Mouse (Mus musculus) C2C12 (cell line): ENCODE measurements around the gene Nipal4. TPM values are rescaled to one million over a fixed set of nuclear protein-coding genes. Genes with fewer than 3 reads are reported as not detected.

Experiments used
- H3K27me3 ChIP-seq: one replicate; pipeline ENCODE4 v1.6.1; 2011; ENCODE audit not compliant: control insufficient read depth, insufficient read depth, insufficient read length
- H3K36me3 ChIP-seq: one replicate; pipeline ENCODE4 v1.6.1; 2011; ENCODE audit not compliant: control insufficient read depth, insufficient read depth
- H3K4me3 ChIP-seq: one replicate; pipeline ENCODE4 v1.5.1; 2011; ENCODE audit warnings: mild to moderate bottlenecking, control low read depth; ENCODE audit not compliant: poor library complexity, insufficient read depth, severe bottlenecking
- H3K79me2 ChIP-seq: one replicate; pipeline ENCODE4 v1.6.1; 2011; ENCODE audit not compliant: control insufficient read depth, insufficient read depth
- H3K79me3 ChIP-seq: one replicate; pipeline ENCODE4 v1.6.1; 2011; ENCODE audit warnings: low read depth, control low read depth
- H3ac ChIP-seq: one replicate; pipeline ENCODE3; 2011; ENCODE audit warnings: low read depth; ENCODE audit not compliant: control insufficient read depth, insufficient read length
- CEBPB ChIP-seq: IDR thresholded peaks from one replicate; pipeline ENCODE4 v1.6.1; 2011; ENCODE audit warnings: low read depth, mild to moderate bottlenecking, control low read depth, moderate library complexity
- CTCF ChIP-seq: IDR thresholded peaks from one replicate; pipeline ENCODE4 v1.5.1; 2011; ENCODE audit not compliant: control insufficient read depth, insufficient read depth, insufficient read length
- FOSL1 ChIP-seq: IDR thresholded peaks from one replicate; pipeline ENCODE4 v1.8.0; 2011; ENCODE audit warnings: mild to moderate bottlenecking, low read length; ENCODE audit not compliant: poor library complexity, insufficient read depth, severe bottlenecking
- MAX ChIP-seq: IDR thresholded peaks from one replicate; pipeline ENCODE4 v1.6.1; 2011; ENCODE audit warnings: mild to moderate bottlenecking, control low read depth
- MYOD1 ChIP-seq: IDR thresholded peaks from one replicate; pipeline ENCODE4 v1.6.1; 2011; ENCODE audit warnings: low read depth; ENCODE audit not compliant: control insufficient read depth, insufficient read length
- MYOG ChIP-seq: IDR thresholded peaks from one replicate; pipeline ENCODE4 v1.6.1; 2011; ENCODE audit not compliant: control insufficient read depth, insufficient read length; ENCODE audit errors: extremely low read depth
- USF1 ChIP-seq: IDR thresholded peaks from one replicate; pipeline ENCODE4 v1.6.1; 2011; ENCODE audit warnings: low read depth, mild to moderate bottlenecking, control low read depth, moderate library complexity
- polyA plus RNA-seq: library from polyadenylated mRNA; unstranded; fragments of >200 nt; fragmentation: generic; extraction: Trizol; gene quantifications from one replicate; pipeline ENCODE4 v1.2.1, GENCODE M21; 2012; ENCODE audit warnings: missing spikeins

The Nipal4 gene
- polyA plus RNA-seq, 1 experiment = 0.08 TPM

DNA sequence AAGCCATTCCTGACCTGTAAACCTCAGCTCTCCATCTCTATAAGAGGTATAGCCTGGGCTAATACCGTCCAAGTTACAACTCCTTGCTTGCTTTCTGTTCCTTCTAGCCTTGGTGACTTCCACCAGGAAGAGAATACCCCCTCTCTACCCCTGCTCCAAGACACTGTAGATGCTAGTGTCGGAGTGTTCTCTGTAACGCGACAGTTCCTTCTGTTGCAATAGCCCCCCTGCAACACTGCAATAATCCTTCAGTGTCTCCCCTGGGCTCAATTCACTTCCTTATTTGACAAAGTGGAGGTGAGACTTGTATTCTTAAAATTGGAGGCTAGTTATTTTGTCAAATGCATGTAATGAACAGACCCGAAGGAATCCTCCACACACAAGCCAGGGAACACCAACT lies 19.7 kb downstream of the Nipal4 start:
- no peak overlapping the region for H3ac ChIP-seq
- no peak for TF ChIP-seq CTCF
- TF ChIP-seq MYOG = no peak
- no peak for TF ChIP-seq CEBPB
- TF ChIP-seq USF1 = no peak
- no peak for TF ChIP-seq MYOD1
- no peak for TF ChIP-seq MAX
- TF ChIP-seq FOSL1 = no peak
- H3K79me3 ChIP-seq = no peaks in the 10 kb centered on the region
- no peak overlapping the region for H3K4me3 ChIP-seq
- peaks cover 6% of the 10 kb centered on the region for H3K36me3 ChIP-seq
- H3K27me3 ChIP-seq = no peaks in the 10 kb centered on the region
- H3K79me2 ChIP-seq = no peaks in the 10 kb centered on the region

DNA sequence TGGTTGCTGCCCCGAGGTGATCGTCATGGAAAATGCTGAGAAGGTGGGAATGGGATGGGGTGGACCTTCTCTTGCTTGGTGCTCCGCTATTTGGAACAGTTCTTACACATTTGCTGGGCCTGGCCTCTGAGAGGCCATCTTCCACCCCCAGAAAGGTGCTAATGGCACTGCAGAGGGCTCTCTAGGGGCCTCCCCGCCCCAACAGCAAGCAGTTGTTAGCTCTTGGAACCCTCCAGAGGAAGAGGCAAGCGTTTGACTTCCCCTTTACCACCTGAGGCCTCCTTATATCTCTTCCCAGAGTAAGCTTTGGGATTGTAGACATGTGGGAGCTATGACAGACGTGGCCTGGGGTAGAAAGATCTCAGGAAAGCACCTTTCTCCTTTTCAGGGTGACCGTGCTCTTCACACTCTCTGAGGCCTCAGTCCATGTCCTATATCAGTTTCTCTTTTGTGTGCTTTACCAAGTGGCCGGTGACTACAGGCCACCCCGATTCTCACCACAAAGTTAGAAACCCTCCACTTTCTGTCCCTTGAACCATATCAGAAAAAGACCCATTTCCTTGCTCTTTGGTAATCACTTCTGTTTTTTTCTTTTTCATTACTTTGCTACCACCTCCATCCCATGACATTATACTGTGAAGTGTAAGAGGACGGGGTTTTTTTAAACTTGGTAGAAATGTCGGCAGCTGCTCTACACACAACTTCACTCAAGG lies 21.0 kb downstream of the Nipal4 start:
- Histone ChIP-seq H3K79me2 (no peaks in the 10 kb centered on the region), H3ac (no peak overlapping the region), H3K4me3 (no peak overlapping the region), H3K36me3 (peaks cover 6% of the 10 kb centered on the region), H3K27me3 (no peaks in the 10 kb centered on the region), H3K79me3 (no peaks in the 10 kb centered on the region)
- TF ChIP-seq MAX (no peak), USF1 (no peak), MYOG (no peak), FOSL1 (no peak), CTCF (no peak), MYOD1 (no peak), CEBPB (no peak)

- no peak for TF ChIP-seq USF1
- Histone ChIP-seq H3K4me3 (no peak overlapping the region), H3K36me3 (peaks cover 10% of the 10 kb centered on the region), H3K79me2 (no peaks in the 10 kb centered on the region), H3K79me3 (no peaks in the 10 kb centered on the region), H3K27me3 (no peaks in the 10 kb centered on the region), H3ac (no peak overlapping the region)
Measured at GRCm38 (mm10) chr11:46143342-46143741, 23.0 kb downstream of the Nipal4 start.

GRCm38 (mm10) chr11:46134899-46135298 lies 31.4 kb downstream of the Nipal4 start:
- TF ChIP-seq MYOG (no peak), MYOD1 (no peak), USF1 (no peak)
- Histone ChIP-seq H3K36me3 (peaks cover 33% of the 10 kb centered on the region), H3ac (no peak overlapping the region), H3K79me3 (no peaks in the 10 kb centered on the region), H3K27me3 (no peaks in the 10 kb centered on the region), H3K79me2 (no peaks in the 10 kb centered on the region), H3K4me3 (no peak overlapping the region)

GRCm38 (mm10) chr11:46131022-46131986 lies 35.0 kb downstream of the Nipal4 start:
- no peak overlapping the region for H3ac ChIP-seq
- H3K36me3 ChIP-seq = peaks cover 28% of the 10 kb centered on the region
- no peak overlapping the region for H3K4me3 ChIP-seq
- H3K79me2 ChIP-seq = no peaks in the 10 kb centered on the region
- no peaks in the 10 kb centered on the region for H3K27me3 ChIP-seq
- no peak for TF ChIP-seq MAX
- TF ChIP-seq MYOG = no peak
- no peak for TF ChIP-seq CEBPB
- TF ChIP-seq MYOD1 = no peak
- TF ChIP-seq CTCF = no peak
- TF ChIP-seq FOSL1 = no peak
- TF ChIP-seq USF1 = no peak
- no peaks in the 10 kb centered on the region for H3K79me3 ChIP-seq

GRCm38 (mm10) chr11:46128548-46128945 lies 37.8 kb downstream of the Nipal4 start:
- H3K36me3 ChIP-seq = peaks cover 26% of the 10 kb centered on the region
- TF ChIP-seq CTCF = peak; percentile 63
- no peak for TF ChIP-seq CEBPB
- H3K79me3 ChIP-seq = no peaks in the 10 kb centered on the region
- no peak overlapping the region for H3ac ChIP-seq
- no peaks in the 10 kb centered on the region for H3K79me2 ChIP-seq
- H3K27me3 ChIP-seq = no peaks in the 10 kb centered on the region
- H3K4me3 ChIP-seq = no peak overlapping the region
